Mouse (Mus musculus): ENCODE measurements at regions not wholly inside any gene's neighbourhood (a gene's known extent, or its start where the extent isn't known, plus 50 kb on each side); places are given as distances from the start of the nearest gene placed in this dataset.

- no peak for ATAC-seq (ENCODE audit: insufficient number of reproducible peaks, low FRiP score, low TSS enrichment)
Measured at GRCm38 (mm10) chr6:81716371-81716770, 207.1 kb upstream of the Gcfc2 start.

DNA sequence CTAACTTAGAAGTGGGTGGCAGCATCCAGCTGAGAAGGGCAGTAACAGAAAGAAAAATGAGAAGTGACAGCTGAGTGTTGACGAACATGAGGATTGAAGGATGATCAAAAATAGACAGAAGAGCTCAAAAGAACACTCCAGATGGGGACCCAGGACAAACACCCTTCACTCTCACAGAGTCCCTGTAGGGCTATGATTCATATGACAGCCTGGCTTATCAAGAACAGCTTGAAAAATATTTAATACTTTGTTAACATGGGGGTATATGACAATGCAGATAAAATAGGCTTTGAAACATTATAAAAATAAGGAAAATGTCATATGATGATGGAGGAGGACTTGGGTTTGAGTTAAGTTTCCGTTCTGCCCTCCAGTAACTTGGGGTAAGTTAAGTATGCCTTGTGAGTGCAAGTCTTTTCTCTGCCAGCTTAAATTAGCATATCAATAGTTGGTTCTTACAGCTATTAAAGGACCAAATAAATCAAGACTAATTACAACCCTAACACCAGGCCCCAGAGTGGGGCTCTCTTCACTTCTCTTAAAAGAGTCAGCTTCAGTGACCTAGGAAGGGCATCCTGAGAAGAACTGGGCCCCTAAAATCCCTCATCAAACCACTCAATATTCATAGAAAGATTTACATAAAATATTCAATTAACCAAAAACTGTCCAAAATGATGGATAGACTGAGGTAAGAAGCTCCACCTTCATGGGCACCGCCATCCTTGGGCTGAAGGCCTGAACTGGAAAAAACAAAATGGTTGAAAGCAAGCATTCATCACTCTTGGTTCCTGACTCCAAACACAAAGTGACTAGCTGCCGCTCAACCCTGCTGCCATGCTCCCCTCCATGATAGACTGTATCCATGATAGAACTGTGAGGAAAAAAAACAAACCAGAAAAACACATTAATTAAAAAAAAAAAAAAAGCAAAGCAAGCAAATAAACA lies 198.6 kb upstream of the Gcfc2 start:
- ATAC-seq (ENCODE audit: insufficient number of reproducible peaks, low FRiP score, low TSS enrichment) = no peak

- ATAC-seq (ENCODE audit: insufficient number of reproducible peaks, low FRiP score, low TSS enrichment) = no peak
Measured at GRCm38 (mm10) chr6:81731631-81732030, 191.8 kb upstream of the Gcfc2 start.

GRCm38 (mm10) chr6:81733527-81733926 lies 189.9 kb upstream of the Gcfc2 start:
- ATAC-seq (ENCODE audit: insufficient number of reproducible peaks, low FRiP score, low TSS enrichment) = no peak

DNA sequence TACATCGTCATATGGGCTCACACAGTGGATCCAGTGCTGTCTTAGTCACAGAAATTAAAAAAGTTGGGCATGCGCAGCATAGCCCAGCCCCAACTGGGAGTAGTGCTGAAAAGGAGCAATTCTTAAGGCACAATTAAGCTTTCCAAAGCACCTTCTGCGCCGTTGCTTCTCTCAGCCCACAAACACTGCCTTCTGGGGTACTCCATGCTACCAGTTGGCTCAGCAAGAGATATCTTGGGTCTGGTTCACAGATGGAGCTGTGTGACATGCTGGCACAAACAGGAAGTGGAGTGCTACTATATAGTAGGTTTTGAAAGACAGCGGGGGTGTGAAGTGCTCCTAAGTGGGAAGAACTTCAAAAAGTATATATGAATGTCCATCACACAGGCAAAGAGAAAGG lies 185.0 kb upstream of the Gcfc2 start:
- ATAC-seq (ENCODE audit: insufficient number of reproducible peaks, low FRiP score, low TSS enrichment) = no peak

GRCm38 (mm10) chr6:81749681-81750080 lies 173.8 kb upstream of the Gcfc2 start:
- no peak for ATAC-seq (ENCODE audit: insufficient number of reproducible peaks, low FRiP score, low TSS enrichment)

GRCm38 (mm10) chr6:81751631-81752030 lies 171.8 kb upstream of the Gcfc2 start:
- ATAC-seq (ENCODE audit: insufficient number of reproducible peaks, low FRiP score, low TSS enrichment) = no peak

GRCm38 (mm10) chr6:81756242-81756641 lies 167.2 kb upstream of the Gcfc2 start:
- no peak for ATAC-seq (ENCODE audit: insufficient number of reproducible peaks, low FRiP score, low TSS enrichment)

- no peak for ATAC-seq (ENCODE audit: insufficient number of reproducible peaks, low FRiP score, low TSS enrichment)
Measured at GRCm38 (mm10) chr6:81758876-81759275, 164.6 kb upstream of the Gcfc2 start.

DNA sequence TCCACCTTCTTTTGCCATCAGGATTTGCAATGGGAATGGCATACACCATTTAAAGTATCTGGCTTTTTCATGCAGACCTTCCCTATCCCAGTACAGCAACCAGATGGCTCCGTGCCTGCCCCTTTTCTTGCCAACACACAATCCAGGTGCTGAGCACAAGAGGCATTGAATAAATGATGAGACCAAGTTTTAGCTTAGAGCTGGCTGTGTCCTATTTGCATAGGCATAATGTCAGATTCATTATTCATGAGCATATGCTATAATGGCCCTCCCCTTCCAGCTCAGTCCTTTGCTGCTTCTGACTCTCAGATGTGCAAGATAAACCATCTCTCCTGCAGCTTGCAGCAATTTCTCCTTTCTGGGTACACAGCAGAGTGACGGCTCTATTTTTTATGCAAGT lies 163.3 kb upstream of the Gcfc2 start:
- no peak for ATAC-seq (ENCODE audit: insufficient number of reproducible peaks, low FRiP score, low TSS enrichment)

GRCm38 (mm10) chr6:81765831-81766230 lies 157.6 kb upstream of the Gcfc2 start:
- ATAC-seq (ENCODE audit: insufficient number of reproducible peaks, low FRiP score, low TSS enrichment) = no peak

GRCm38 (mm10) chr6:81766800-81767199 lies 156.7 kb upstream of the Gcfc2 start:
- ATAC-seq (ENCODE audit: insufficient number of reproducible peaks, low FRiP score, low TSS enrichment) = no peak

- ATAC-seq (ENCODE audit: insufficient number of reproducible peaks, low FRiP score, low TSS enrichment) = peak; percentile 43; the same call in 1 of the 2 replicates
Measured at GRCm38 (mm10) chr6:81768669-81769537, 154.6 kb upstream of the Gcfc2 start.

DNA sequence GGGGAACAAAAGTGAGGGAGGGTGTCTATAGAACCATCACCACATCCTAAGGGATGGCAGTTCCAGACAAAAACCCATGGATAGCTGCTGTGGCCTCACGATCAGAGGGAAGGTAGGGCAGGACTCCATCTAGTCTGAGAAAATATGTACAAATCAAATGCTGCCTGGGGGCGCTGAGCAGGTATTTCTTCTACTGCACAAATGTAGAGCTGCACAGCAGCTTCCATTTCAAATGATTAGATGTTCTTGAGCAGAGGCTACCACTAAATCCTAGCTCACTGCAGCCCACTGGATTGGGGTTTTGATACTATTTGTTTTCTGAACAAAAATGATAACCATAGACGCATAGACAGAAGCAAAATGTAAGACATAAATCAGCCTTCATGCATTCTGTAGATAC lies 153.2 kb upstream of the Gcfc2 start:
- no peak for ATAC-seq (ENCODE audit: insufficient number of reproducible peaks, low FRiP score, low TSS enrichment)

DNA sequence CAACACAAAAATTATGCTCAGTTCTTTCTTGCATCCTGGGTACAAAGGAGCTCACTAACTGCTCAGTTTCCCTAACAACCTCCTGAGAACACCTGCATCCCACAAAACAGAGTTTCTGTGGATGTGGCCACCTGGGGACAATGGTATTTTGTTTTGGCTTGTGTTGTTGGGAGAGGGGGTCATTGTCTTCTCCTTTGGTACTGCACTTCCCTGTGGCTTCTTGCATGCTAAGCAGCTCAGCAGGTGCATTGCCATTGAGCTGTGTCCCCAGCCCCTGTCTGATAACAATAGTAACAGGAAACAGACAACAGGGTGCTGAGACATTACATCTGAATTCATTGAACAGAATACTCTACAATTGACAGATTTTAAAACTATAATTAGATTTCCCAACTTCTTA lies 151.6 kb upstream of the Gcfc2 start:
- no peak for ATAC-seq (ENCODE audit: insufficient number of reproducible peaks, low FRiP score, low TSS enrichment)

- no peak for ATAC-seq (ENCODE audit: insufficient number of reproducible peaks, low FRiP score, low TSS enrichment)
Measured at GRCm38 (mm10) chr6:81782131-81782530, 141.3 kb upstream of the Gcfc2 start.

- ATAC-seq (ENCODE audit: insufficient number of reproducible peaks, low FRiP score, low TSS enrichment) = no peak
Measured at GRCm38 (mm10) chr6:81782815-81783435, 140.5 kb upstream of the Gcfc2 start.

DNA sequence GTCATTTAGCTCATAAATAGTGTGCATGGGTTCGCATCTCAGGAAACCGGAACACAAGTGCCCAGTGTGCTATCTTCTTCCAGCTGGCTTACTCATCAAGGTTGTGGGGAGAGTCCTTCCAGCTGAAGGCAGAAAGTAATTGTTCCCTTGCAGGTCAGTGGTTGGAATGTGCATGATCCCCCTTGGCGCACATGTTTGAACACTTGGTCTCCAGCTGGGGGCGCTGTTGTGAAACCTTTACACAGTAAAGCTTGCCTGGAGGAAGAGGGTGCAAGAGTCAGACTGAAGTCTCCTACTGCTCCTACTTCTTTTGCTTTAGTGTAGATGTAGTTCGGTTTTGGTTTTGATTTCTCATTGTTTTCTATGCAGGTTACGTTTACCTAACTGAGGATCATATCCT lies 128.2 kb upstream of the Gcfc2 start:
- no peak for ATAC-seq (ENCODE audit: insufficient number of reproducible peaks, low FRiP score, low TSS enrichment)

DNA sequence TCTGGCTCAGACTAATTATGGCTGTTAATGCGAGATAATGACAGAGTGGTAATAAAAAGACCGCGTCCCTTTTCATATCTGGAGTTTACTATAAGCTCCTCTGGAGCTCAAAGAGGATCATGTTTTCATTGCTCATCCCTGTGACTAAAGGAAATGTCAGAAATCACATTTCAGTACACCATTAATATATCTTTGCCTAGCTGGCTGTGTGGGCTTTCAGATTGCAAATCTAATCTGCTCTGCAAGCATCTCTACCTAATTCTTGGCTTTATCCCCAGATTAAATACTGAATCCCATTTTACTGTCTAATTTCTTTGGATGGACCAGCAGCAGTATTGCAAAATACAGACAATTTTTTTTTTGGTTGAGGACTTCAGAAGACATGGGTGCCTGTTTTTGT lies 122.6 kb upstream of the Gcfc2 start:
- no peak for ATAC-seq (ENCODE audit: insufficient number of reproducible peaks, low FRiP score, low TSS enrichment)

- ATAC-seq (ENCODE audit: insufficient number of reproducible peaks, low FRiP score, low TSS enrichment) = no peak
Measured at GRCm38 (mm10) chr6:81801804-81802203, 121.7 kb upstream of the Gcfc2 start.

DNA sequence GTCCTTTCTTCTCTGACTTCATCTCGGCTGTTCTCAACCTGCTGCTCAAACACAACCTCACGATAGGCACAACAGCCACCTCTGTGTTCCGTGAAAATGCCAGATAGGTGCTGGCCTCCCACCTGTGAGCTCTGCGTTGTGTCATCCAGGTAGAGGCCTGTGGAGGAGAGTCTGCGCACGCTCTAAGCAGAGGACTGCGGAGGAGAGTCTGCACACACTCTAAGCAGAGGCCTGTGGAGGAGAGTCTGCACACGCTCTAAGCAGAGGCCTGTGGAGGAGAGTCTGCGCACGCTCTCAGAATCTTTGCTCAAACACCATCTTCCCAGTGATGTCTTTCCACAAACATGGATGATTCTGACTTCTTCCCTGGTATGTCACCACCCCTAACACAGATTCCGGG lies 117.5 kb upstream of the Gcfc2 start:
- ATAC-seq (ENCODE audit: insufficient number of reproducible peaks, low FRiP score, low TSS enrichment) = no peak

Measured in cerebellum, adult (tissue).